Mouse (Mus musculus) fat pad, adult 2 months (tissue): ENCODE results near the gene Polr2l.

ENCODE experiments used
- DNase-seq: peaks from one replicate; pipeline ENCODE4 v3.0.0-alpha.2; 2011; ENCODE audit warnings: low read depth, low spot score; ENCODE audit errors: extremely low read depth

The Polr2l gene

GRCm38 (mm10) chr7:141434464-141434863, 40.5 kb downstream of the Polr2l start:
- no peak for DNase-seq

GRCm38 (mm10) chr7:141433517-141434400, 41.2 kb downstream of the Polr2l start:
- no peak for DNase-seq

DNA sequence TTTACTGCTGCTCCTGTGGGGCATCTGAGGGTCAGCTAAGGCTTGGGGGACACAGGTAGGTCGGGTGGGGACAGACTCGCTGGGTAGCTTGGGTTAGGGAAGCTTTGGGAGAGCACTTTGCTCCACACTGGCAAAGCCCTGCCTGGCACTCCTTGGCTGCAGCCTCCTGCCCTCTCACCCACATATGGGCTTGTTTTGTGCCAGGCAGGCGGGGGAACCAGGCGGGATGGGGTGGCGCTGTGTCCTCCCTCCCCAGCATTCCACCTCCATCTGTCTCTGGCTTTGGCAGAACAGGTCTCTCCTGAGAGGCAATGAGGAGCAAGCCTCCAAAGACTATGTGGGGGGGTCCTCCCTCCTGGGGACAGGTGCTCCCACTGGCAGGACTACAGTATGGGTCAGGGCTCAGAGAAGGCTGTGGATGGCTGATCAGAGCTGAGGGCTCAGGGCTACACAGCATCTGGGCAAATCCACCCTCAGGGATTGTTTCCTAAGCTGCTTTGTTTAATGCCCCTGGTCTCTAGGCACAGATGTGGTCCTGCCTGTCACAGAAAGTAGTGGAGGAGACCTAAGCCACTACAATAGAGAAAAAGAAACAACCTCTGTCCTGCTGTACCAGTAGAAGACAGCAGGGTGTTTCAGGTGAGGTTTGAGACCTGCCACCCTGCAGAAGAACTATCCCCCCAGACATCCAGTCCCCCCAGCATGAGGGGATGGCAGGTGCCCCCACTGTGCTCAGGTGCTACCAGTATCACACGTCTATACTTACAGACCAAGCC, 42.0 kb downstream of the Polr2l start:
- DNase-seq, result no peak

DNA sequence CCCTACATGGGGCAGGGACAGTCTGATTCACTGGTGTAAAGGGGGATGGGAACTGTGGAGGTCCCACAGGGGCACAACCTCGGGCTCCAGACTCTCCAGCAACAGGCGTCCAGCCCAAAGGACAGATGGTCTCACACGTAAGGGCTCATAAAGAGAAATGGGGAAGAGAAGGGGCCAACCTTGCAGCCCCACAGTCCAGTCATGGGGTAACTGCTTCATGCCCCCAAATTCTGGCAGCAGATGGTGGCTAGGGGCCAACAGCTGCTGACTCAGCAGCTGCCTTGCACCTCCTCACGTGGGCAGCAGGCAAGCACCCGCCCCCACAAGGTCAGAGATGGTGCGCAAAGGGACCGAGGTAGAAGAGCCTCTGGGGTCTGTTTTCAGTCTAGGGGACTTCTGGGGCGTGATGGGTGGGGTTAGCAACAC, 42.7 kb downstream of the Polr2l start:
- no peak for DNase-seq

- DNase-seq, result no peak
Measured at GRCm38 (mm10) chr7:141431434-141432185, 43.3 kb downstream of the Polr2l start.

DNA sequence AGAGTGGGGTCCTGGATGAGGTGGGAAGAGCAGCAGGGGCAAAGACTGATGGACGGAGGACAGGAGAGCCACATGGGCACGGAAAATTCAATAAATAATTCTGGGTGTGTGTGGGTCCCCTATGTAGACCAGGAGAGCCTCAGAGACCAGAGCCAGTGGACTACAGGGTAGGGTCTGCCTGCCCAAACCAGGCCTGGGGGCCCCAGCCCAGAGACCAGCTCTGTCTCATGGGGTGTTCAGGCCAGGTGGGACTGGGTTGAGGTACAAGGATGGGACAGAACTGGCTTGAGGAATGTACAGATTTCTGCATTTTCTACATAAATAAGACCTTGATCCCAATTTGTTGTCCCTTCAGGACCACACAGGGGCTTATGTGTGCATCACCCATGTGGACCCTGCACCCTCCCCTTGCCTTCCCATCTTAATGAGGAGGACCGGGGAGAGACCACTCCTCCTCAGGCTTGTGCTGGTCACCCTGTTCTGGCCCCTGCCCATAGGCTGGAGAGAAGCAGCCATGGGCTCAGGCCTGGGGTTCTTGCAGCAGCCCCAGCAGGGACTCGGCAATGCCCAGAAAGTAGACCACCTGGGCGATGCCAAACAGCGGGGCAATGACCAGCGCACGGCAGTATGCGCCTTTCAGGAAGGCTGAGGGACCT, 44.2 kb downstream of the Polr2l start:
- no peak for DNase-seq

GRCm38 (mm10) chr7:141429840-141430584, 44.9 kb downstream of the Polr2l start:
- DNase-seq, result no peak

- no peak for DNase-seq
Measured at GRCm38 (mm10) chr7:141429310-141429709, 45.6 kb downstream of the Polr2l start, which contains the start of gene Cend1. Cend1 (minus strand) TSS chr7:141429491.

- no peak for DNase-seq
Measured at GRCm38 (mm10) chr7:141428701-141429100, 46.2 kb downstream of the Polr2l start.

GRCm38 (mm10) chr7:141426948-141427730, 47.8 kb downstream of the Polr2l start:
- DNase-seq, result no peak

GRCm38 (mm10) chr7:141423811-141424210, 51.1 kb downstream of the Polr2l start:
- DNase-seq, result no peak
